Mouse (Mus musculus) retina, embryonic 14.5 days (tissue): ENCODE results near the gene Gpsm2.
"Not testable (repeated sequence)": the region's sequence is repeated elsewhere in the genome, so short reads cannot be mapped to it uniquely, and the experiment has no call there.

Experiments used
- DNase-seq: peaks from one replicate; pipeline ENCODE4 v3.0.0-alpha.2; 2015; ENCODE audit warnings: low spot score

Gpsm2 gene

GRCm38 (mm10) chr3:108726413-108726812, 4.3 kb upstream of the Gpsm2 start:
- no peak for DNase-seq

GRCm38 (mm10) chr3:108721076-108721991, 775 bp downstream of the Gpsm2 start:
- peak; percentile 68 for DNase-seq

- DNase-seq = no peak
Observed at GRCm38 (mm10) chr3:108719761-108720160, 2.3 kb downstream of the Gpsm2 start.

GRCm38 (mm10) chr3:108719357-108719756, 2.8 kb downstream of the Gpsm2 start:
- DNase-seq = no peak

GRCm38 (mm10) chr3:108717896-108718502, 4.1 kb downstream of the Gpsm2 start:
- DNase-seq = no peak

- DNase-seq = no peak
Observed at GRCm38 (mm10) chr3:108714837-108715236, 7.3 kb downstream of the Gpsm2 start.

GRCm38 (mm10) chr3:108713065-108713675, 8.9 kb downstream of the Gpsm2 start:
- DNase-seq = peak; percentile 29

- no peak for DNase-seq
Observed at GRCm38 (mm10) chr3:108711296-108711695, 10.8 kb downstream of the Gpsm2 start.

GRCm38 (mm10) chr3:108702789-108703188, 19.3 kb downstream of the Gpsm2 start:
- DNase-seq = no peak

- peak; percentile 55 for DNase-seq
Observed at GRCm38 (mm10) chr3:108701256-108701655, 20.9 kb downstream of the Gpsm2 start.

GRCm38 (mm10) chr3:108699786-108700185, 22.3 kb downstream of the Gpsm2 start:
- no peak for DNase-seq

GRCm38 (mm10) chr3:108698662-108699061, 23.4 kb downstream of the Gpsm2 start:
- no peak for DNase-seq

GRCm38 (mm10) chr3:108694321-108694720, 27.8 kb downstream of the Gpsm2 start:
- no peak for DNase-seq

- no peak for DNase-seq
Observed at GRCm38 (mm10) chr3:108689979-108690378, 32.1 kb downstream of the Gpsm2 start.

- DNase-seq = no peak
Observed at GRCm38 (mm10) chr3:108689446-108689845, 32.7 kb downstream of the Gpsm2 start.

GRCm38 (mm10) chr3:108689015-108689441, 33.1 kb downstream of the Gpsm2 start:
- no peak for DNase-seq

- DNase-seq = no peak
Observed at GRCm38 (mm10) chr3:108685701-108686100, 36.4 kb downstream of the Gpsm2 start.

GRCm38 (mm10) chr3:108683597-108683996, 38.5 kb downstream of the Gpsm2 start:
- not testable (repeated sequence) for DNase-seq

GRCm38 (mm10) chr3:108681004-108681403, 41.1 kb downstream of the Gpsm2 start:
- DNase-seq = no peak

- no peak for DNase-seq
Observed at GRCm38 (mm10) chr3:108676616-108677015, 45.5 kb downstream of the Gpsm2 start.

GRCm38 (mm10) chr3:108660941-108661340, 61.2 kb downstream of the Gpsm2 start:
- DNase-seq = no peak

- no peak for DNase-seq
Observed at GRCm38 (mm10) chr3:108658612-108659011, 63.5 kb downstream of the Gpsm2 start.

- DNase-seq = no peak
Observed at GRCm38 (mm10) chr3:108655486-108655885, 66.6 kb downstream of the Gpsm2 start.
